Mouse (Mus musculus): Measurements from ENCODE around the gene Smtnl1. TPM values are rescaled to one million over a fixed set of nuclear protein-coding genes. Genes with fewer than 3 reads are reported as not detected.

The Smtnl1 gene
- total RNA-seq, 2 experiments from 2014 or later = 3.8 to 21.0 TPM

Other genes starting within 250 kb of the Smtnl1 start
- gene Ctnnd1, start 171.9 kb downstream of the Smtnl1 start, total RNA-seq (2021) = 100 to 1,000 TPM; 112 to 126 TPM
- gene Btbd18, start 163.6 kb downstream of the Smtnl1 start, total RNA-seq (2021) = under 1 TPM in 1 of 2 experiments, not detected in 1; 0.15 TPM
- gene Selenoh, start 151.9 kb downstream of the Smtnl1 start, total RNA-seq (2021) = 10 to 100 TPM; 55.4 to 67.6 TPM
- not detected for gene Gm28635, start 144.6 kb downstream of the Smtnl1 start, total RNA-seq (2021)
- 10 to 100 TPM; 18.3 to 19.5 TPM for gene Med19, start 144.2 kb downstream of the Smtnl1 start, total RNA-seq (2021)
- gene Tmx2, start 143.5 kb downstream of the Smtnl1 start, total RNA-seq (2021) = 100 to 1,000 TPM in 1 of 2 experiments, 10 to 100 TPM in 1; 92.0 to 107 TPM
- 10 to 100 TPM; 48.9 to 49.5 TPM for gene Zdhhc5, start 107.5 kb downstream of the Smtnl1 start, total RNA-seq (2021)
- gene Clp1, start 95.3 kb downstream of the Smtnl1 start, total RNA-seq (2021) = 10 to 100 TPM; 15.5 to 15.9 TPM
- 1 to 10 TPM; 4.2 to 7.9 TPM for gene Ypel4, start 88.6 kb downstream of the Smtnl1 start, total RNA-seq (2021)
- gene Gm19426, start 79.0 kb downstream of the Smtnl1 start, total RNA-seq (2021) = 1 to 10 TPM; 3.1 to 7.9 TPM
- 100 to 1,000 TPM in 1 of 2 experiments, 10 to 100 TPM in 1; 79.2 to 110 TPM for gene Serping1, start 47.2 kb downstream of the Smtnl1 start, total RNA-seq (2021)
- 10 to 100 TPM; 29.5 to 31.3 TPM for gene Ube2l6, start 23.8 kb downstream of the Smtnl1 start, total RNA-seq (2021)
- 10 to 100 TPM; 66.0 to 69.7 TPM for gene Timm10, start 4.3 kb upstream of the Smtnl1 start, total RNA-seq (2021)
- gene Slc43a1, start 16.2 kb upstream of the Smtnl1 start, total RNA-seq (2021) = 1 to 10 TPM; 7.9 to 8.0 TPM
- gene Rtn4rl2, start 64.1 kb upstream of the Smtnl1 start, total RNA-seq (2021) = 1 to 10 TPM; 1.3 to 2.1 TPM
- gene Slc43a3, start 113.9 kb upstream of the Smtnl1 start, total RNA-seq (2021) = 10 to 100 TPM; 56.3 to 69.7 TPM
- gene Prg2, start 157.8 kb upstream of the Smtnl1 start, total RNA-seq (2021) = 10 to 100 TPM in 1 of 2 experiments, 1 to 10 TPM in 1; 5.4 to 14.4 TPM
- gene Prg3, start 165.6 kb upstream of the Smtnl1 start, total RNA-seq (2021) = under 1 TPM; 0.48 to 0.73 TPM
- gene Ssrp1, start 214.6 kb upstream of the Smtnl1 start, total RNA-seq (2021) = 100 to 1,000 TPM; 111 to 125 TPM
- 1 to 10 TPM in 1 of 2 experiments, under 1 TPM in 1; 0.66 to 1.0 TPM for gene P2rx3, start 214.8 kb upstream of the Smtnl1 start, total RNA-seq (2021)
- gene Tnks1bp1, start 225.4 kb upstream of the Smtnl1 start, total RNA-seq (2021) = 100 to 1,000 TPM; 102 to 111 TPM